Mouse (Mus musculus) 416B (cell line): ENCODE results near the gene Cort.
A peak's percentile ranks its signal among the peaks of the same experiment; 100 is the strongest.

Experiments
- DNase-seq: peaks from one replicate; pipeline ENCODE4 v3.0.0; 2011; ENCODE audit warnings: low read depth

Cort gene

DNA sequence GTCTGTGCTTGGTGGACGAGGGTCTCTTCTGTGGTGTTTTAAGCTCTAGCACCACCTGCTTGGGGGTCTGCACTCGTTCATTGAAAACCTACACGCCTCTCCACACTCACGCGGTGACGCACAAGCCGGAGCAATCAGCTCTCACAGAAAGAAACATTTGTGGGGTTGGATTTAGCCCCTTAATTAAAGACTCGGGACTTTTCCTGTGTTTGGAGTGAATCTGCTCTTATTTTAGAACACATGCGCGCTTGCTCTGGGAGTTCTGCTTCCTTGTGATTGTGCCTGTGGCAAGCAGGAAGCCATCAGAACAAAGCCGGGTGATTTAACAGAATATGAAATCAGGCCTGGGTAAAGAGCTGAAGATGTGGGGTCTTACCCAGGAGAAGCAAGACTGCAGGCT, at the start of gene Cort:
Gene Cort (minus strand): TSS at position 101 of the 400 bp plus-strand sequence.
- no peak for DNase-seq

DNA sequence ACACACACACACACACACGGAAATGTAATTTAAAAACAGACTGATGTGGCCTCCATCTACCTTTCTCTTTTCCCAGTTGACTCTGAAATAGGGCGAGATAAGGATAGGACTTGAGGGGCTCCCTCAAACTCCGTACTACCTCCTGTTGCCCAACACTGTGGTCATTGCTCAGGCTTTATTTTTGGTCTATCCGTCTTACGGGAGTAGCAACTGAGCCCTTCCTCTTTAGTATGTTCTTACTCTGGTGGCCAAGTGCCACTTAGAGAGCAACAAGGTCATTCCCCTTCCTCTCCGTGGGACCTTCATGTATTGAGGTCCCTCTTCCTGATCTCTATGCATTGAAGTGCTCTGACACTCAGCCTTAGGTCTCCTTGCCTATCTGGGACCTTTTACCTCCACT, 47.1 kb upstream of the Cort start:
- DNase-seq = peak; percentile 85

DNA sequence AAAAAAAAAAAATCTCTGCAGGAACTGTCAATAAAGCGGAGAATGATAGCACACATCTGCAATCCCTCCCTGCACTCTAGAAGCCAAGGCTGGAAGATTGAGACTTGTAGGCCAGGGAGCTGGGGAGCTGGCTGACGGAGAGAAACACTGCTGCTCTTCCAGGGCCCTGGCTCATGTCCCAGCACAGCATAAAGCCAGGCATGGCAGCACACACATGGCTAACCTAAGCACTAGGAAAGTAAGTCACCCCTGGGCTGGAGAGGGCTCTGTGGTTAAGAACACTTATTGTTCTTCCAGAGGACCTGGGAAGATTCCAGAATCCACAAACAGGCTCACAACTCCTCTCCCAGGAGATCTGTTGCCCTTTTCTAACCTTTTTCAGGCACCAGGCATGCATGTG, 46.1 kb upstream of the Cort start:
- DNase-seq = no peak

DNA sequence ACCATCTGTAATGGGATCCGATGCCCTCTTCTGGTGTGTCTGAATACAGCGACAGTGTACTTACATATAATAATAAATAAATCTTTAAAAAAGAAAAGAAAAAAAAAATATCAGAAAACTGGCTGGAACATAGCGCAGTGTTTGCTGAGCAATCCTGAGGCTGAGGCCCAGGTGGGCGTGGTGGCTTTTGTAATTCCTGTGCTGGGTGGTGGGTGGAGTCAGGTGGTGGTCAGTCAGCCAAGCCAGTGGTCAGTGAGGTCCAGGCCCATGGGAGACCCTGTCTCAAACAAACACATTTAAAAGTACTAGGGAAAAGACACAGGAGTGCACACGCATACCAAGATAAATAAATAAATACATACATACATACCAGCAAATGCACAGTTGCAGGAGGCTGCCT, 45.5 kb upstream of the Cort start:
- DNase-seq = no peak

DNA sequence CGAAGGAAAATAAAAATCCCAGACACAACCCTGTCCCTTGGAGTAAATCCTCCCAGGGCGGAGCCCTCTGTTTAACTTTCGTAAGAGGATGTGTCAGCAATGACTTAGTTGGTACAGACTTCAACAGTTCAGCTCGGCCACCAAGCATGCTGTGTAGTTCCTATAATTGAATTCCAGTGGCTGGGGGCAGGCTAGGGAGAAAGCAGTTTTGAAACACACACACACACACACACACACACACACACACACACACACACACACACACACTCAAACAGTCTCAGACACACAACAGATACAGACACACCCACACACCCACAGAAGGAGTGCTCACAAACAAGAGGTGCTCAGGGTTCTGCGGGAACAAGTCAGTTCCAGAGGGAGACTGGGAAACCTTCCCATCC, 45.0 kb upstream of the Cort start:
- DNase-seq = peak; percentile 88

DNA sequence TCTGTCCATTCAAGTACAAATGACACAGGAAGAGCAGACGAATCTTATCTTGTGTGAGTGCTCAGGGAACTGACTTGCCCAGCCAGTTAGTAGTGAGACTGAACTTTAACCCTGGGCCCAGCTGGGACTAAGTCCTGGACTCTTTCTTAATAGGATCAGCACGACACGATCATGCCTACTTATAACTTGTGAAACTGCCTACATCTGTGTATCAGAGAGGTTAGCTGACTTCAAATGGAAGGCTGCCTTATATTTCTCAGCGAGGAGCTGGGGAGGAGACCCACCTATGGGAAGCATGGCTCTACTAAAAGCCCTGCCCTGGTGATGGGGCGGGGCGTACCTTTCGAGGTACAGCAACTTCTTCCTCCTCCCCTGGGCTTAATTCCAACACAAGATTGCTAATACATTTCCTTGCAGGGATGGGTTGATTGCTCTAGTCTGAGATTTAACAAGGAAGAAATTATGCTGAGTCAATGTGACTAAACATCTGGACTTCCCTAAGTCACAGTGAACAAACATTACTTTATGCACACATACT, 43.9 kb upstream of the Cort start:
- peak; percentile 94 for DNase-seq

DNA sequence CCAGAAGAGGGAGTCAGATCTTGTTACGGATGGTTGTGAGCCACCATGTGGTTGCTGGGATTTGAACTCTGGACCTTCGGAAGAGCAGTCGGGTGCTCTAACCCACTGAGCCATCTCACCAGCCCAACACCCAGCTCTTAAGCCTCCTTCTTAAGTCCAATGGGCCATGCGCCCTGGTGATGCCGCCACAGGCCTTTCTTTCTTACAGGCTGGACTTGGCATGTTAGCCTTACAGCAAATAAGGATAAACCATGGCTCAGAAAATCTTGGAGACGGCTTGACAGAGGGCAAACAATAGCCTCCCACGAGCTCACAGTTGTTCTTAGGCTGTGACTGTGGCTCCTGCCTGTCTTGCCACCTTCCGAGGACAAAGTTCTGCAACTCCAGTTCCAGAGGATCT, 43.4 kb upstream of the Cort start:
- DNase-seq = peak; percentile 30

DNA sequence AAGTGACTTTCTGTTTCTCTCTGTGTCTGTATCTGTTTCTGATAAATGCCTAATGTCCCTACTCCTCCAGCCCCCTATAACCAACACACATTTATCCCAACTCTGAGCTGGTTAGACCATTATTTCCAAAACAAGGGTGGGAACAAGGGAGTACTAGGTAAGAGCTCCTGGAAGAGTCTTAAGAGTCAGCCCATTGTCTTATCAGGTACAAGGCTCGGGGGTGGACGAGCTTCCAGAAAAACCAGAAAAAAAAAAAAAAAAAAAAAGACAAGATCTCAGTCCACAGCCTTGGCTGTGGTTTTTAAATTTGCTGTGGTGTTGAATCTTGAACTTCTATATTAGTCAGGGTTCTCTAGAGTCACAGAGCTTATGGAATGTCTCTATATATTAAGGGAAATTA, 41.5 kb upstream of the Cort start:
- DNase-seq = no peak

DNA sequence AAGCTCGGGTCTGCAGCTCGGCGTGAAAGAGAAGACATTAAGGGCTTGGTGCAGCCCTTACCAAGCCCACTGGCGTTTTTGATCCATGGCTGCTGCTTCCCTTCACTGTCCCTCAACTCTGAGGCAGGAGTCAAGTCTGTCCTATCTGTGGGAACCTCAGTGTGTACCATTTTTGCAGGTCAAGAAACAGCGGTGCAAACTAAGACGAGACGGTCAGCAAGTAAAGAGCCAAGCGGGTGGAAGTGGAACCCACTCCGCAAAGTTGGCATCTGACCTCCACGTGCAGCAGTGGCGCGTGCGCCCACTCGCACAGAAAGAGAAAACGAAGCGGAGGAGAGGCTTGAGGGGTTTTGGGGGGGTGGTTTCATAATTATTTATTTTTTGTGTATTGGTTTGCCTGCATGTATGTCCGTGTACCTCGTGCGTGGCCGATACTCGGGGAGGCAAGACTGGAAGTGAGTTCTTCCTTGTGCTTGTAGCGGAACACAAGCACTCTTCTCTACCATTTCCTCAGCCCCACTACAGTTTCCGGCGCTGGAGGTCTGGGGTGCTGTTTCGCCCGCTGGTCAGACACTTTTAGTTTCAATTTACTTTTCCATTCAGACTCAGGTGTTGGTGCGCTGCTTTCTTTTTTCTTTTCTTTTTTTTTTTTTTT, 40.5 kb upstream of the Cort start:
- DNase-seq = peak; percentile 81

DNA sequence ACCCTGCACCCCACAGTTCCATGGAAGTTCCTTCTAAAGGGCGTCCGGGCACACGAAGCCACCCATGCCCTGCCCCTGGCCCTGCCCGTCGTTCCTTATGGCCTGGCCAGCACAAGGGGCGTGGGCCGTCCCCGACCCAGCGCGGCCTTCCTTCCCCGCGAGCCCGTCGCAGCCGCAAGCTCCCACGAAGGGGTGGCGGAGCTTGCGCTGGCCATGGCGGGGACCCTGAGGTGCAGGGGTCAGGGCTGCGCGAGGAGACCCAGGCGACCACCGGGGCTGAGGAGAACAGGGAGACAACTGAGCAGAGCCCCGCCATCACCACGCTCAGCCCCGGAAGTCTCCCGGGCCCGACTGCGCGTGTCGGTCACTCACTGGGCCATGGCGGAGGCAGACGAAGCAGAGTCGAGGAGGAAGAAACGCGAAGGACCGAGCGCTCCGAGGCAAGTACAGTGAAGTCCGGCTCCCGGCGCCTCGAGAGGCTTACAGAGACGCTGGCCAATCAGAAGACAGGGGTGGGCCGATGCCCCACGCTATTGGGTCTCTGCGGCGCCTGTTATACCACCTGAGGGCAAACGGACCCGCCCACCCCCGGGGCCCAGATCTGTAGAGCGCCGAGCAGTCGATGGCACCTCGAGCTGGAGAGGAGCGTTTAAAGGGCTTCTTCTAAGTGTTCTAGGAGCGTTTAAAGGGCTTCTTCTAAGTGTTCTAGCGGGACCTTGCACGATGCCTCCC, 39.8 kb upstream of the Cort start, which contains the start of gene Pgd:
Gene Pgd (minus strand): TSS at position 557 of the 732 bp plus-strand sequence.
- peak; percentile 98 for DNase-seq

DNA sequence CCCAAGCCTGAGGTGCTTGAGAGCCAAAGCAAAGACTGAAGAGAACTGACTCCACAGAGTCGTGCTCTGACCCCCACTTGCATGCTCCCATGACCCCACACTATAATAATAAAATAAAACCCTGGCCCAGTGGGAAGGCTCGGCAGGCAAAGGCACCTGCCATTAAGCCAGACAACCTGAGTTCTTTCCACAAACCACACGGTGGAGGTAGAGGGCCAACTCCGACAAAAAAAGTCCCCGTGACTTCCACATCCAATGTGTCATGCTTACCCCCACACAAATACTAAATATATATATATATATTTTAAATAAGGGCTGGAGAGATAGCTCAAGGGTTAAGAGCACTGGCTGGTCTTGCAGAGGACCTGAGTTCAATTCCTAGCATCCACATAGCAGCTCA, 37.6 kb upstream of the Cort start:
- no peak for DNase-seq

DNA sequence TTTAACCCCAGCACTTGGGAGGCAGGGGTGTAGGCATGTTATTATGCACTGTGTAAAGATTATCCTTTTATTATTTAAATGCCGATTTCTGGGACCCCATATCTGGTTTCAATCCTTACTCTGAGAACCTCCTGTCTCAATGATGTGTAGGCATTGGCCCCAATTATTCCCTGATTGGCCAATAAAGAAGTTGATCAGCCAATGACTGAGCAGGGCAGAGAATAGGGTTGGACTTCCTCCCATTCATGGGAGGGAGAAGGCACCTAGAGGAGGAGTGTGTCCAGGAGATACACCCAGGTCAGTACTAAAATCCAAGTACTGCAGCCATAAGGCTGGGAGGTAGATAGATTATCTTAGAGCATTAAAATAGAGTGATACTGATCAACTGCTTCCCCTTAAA, 36.6 kb upstream of the Cort start:
- DNase-seq = peak; percentile 37

DNA sequence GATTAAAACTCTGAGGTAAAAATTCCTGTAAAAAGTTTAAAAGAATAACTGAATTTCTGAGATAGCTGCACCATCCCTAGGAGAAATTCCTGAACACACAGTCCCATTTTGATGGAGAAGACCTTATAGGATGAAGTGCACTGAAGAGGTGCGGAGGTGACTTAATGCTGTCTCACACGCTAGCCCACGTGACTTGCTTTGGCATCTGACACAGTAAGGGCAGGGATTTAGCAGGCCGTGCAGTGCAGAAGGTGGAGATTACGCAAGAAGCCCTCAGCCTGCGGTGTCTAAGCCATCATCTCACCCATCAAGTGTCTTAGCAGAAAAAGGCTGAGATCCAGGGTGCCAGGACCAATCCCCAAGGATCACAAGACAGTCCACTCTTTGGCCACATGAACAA, 34.6 kb upstream of the Cort start:
- peak; percentile 53 for DNase-seq

DNA sequence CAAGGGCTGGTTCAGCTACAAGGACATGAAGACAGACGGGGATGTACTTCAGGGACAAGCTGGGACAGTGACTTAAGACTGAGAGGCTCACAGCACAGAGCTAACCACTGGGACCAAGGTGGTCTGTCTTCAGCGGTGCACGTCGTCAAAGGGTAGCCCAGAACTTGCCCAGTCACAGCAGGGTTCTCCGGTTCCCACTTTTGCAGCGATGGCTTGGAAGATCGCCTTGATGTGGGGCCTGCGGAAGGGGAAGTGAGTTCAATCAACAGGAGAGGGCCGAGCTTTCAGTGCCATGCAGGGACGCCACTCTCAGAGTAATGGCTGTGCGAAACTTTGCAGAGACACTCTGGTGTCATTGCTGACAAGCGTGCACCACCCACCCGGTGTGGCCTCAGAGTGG, 33.3 kb upstream of the Cort start:
- DNase-seq = no peak

DNA sequence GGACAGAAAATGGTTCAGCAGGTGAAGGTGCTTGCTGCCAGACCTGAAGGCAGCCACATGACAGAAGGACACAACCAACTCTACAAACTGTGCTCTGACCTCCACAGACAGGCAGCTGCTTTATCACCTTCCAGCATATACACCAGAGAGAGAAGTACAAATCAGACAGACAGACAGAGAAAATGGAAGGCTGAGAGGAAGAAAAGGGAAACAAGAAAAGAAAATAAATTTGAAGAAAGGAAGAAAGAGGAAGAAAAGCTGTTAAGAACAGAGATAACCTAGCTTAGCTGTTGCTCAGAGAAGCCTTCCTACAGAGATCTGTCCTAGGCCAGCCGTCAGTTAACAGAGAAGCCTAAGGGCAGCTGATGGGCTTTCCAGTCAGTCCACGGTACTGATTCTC, 32.6 kb upstream of the Cort start:
- no peak for DNase-seq

DNA sequence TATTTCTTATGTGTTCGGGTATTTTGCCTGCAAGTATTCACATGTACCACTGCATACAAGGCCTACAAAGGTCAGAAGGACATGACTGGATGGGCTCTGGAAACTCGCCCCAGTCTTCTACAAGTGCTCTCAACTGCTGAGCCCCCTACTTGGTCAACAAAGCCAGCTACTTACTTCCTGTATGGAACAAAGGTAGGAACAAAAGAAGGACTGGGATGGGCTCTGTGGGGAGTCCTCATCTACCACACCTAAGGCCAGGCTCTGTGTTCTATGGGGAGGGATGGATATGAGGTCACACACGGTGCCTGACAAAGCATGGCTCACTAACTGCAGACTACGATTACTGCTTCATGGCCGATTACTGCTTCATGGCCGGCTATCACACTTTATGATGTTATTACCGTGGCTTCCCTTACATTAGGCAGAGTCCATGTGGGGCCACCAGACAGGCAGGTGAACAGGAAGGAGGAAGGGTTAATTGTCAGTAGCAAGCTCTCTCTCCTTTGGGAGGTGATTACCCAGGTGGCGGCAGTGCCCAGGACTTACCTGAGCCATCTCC, 30.9 kb upstream of the Cort start:
- no peak for DNase-seq

DNA sequence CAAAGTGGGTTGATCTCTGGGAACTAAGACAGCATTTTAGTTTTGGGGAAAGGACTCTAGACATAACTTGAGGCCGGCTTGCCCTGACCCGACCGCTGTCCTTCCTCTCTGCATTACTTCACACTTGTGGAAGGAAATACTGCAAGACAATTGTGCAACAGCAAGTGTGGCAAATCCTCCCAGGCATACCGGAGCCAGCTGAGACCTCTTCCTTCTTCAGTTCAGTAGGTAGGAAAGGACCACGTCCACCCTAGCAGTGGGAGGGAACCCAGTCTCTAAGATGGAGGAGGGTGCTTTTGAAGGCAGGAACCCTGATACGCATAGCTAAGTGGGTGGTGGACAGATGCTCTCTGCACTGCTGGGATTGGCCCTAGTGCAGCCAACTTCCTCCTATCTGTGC, 29.1 kb upstream of the Cort start:
- DNase-seq = peak; percentile 93

DNA sequence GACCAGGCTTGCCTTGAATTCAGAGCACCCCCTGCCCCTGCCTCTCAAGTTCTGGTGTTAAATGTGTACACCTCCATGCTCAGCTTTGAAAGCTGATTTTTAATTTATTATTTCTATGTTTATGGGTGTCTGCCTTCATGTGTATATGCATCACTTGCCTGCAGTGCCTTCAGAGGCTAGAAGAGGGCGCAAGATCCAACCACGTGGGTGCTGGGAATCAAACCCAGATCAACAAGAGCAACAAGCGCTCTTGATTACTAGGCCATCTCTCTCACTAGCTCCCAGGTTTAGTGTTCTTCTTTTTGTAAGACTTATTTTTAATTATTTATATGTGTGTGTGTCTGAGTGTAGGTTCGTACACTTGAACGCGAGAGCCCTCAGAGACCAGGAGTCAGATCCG, 28.3 kb upstream of the Cort start:
- no peak for DNase-seq

DNA sequence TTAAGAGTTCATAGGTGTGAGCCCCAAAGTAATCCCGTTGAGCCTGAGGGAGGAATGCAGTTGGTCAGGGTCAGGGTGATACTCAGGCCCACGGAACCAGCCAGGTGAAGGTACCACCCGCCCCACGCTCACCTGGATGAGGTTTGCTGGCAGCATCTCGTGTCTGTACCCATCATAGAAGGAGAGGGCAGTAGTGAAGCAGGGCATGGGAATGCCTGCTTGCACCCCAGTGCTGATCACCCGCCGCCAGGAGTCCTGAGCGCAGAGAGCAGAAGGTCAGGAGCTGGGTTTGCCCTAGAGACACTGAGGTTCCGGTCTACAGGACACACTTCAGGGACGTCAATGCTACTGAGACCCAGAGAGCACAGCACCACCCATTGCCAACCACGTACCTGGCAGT, 24.2 kb upstream of the Cort start:
- DNase-seq = no peak

DNA sequence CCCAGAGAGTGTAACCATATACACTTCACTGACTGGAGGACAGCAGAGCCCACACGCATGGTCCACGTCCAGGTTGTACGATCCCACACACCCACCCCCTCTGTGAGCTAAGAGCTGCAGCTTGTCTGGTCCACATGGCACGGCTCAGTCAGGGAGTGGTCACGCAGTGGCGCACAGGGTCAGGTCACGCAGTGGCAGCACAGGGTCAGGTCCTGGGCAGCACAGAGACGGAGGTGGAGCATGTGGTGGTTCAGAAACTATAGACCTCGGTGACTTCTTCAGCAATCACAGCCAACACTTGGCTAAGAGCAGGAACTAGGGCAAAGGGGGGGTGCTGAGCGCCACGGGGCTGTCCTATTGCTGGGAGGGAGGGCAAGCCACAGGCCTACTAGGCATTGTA, 23.7 kb upstream of the Cort start:
- DNase-seq = no peak

DNA sequence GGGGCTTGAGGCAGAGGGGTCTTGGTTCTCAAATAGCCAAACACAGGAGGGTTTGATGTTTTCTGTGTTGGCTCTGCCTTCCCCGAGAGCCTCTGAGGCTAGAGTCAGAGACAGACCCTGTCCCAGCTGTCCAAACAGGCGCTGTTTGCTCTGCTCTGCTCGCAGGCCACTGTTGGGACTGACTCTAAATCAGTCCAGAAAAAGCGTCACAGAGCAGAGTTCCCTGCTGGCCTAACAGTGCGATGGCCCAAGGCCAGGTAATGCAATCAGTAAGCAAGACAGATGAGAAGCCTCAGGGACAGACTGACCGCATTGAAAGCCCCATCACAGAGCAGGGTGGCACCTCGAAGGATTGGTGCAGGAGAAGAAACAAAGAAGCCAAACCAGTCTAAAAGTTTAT, 23.0 kb upstream of the Cort start:
- no peak for DNase-seq

DNA sequence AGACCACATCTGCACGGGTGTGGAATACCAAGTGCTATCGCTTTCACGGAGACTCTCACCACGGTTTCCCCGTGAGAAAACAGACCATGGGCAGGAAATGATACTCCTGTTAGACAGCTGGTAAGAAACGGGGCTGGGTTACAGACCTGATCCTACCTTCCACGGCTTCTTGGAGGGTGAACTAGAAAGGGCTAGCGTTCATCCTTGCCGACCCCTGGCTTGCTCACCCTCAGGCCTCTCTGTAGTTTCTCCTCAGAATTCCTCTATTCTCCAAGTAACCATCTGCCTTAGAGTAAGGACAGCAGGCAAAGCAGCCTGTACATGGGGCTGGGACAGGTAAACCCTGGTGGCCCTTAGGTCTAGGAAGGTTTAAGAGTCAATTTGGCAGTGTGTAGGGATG, 22.6 kb upstream of the Cort start:
- no peak for DNase-seq

DNA sequence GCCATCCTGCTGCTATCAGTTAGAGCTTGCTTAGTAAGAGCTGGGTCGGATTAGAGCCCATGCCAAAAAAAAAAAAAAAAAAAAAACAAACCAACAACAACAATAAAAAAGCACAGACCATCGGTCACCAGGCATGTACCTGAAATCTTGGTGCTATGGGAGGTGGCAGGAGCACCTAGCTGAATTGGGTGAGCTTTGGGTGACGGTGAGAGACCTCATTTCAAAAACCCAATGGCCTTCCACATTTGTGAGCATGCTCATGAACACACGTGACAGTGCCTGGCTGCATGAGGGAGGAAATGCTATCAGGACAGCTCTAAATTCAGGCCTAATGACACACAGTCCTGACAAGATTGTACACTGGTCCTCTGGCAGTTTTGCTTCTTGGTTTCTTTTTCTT, 21.5 kb upstream of the Cort start:
- peak; percentile 15 for DNase-seq
